Mouse (Mus musculus) brown adipose tissue, adult 24 weeks (tissue): ENCODE measurements around the gene Slc16a3. TPM values are rescaled to one million over a fixed set of nuclear protein-coding genes. Genes with fewer than 3 reads are reported as not detected.

Experiments
- H3K27ac ChIP-seq: fragments of 200-500 bp; replicated peaks from 2 replicates; pipeline ENCODE4 v1.5.1; 2012; ENCODE audit warnings: low read depth, mild to moderate bottlenecking, low read length
- H3K4me1 ChIP-seq: fragments of 200-500 bp; 2 replicates; pipeline ENCODE4 v1.6.1; 2012; ENCODE audit warnings: low read length, mixed read lengths; ENCODE audit not compliant: control insufficient read depth, insufficient read depth, insufficient read length
- H3K4me3 ChIP-seq: fragments of 200-500 bp; 2 replicates; pipeline ENCODE4 v1.5.1; 2012; ENCODE audit warnings: low read depth, mild to moderate bottlenecking, low read length, moderate library complexity; ENCODE audit not compliant: insufficient read depth
- polyA plus RNA-seq: library from polyadenylated mRNA; stranded (reverse); fragments of >200 nt; gene quantifications from 2 replicates; pipeline ENCODE4 v1.2.4, GENCODE M21; 2012; ENCODE audit not compliant: missing spikeins, insufficient read depth, insufficient read length

Slc16a3 gene
- polyA plus RNA-seq, 1 experiment, result 1.6 TPM

- Histone ChIP-seq H3K4me1 (0 out of 2 replicates have a peak, but pooled peaks cover 2% of the 10 kb centered on the region), H3K27ac (no peak overlapping the region), H3K4me3 (no peak overlapping the region)
Measured at GRCm38 (mm10) chr11:120955701-120956100, 7.4 kb downstream of the Slc16a3 start.

GRCm38 (mm10) chr11:120957052-120957451 lies 8.8 kb downstream of the Slc16a3 start:
- no peak overlapping the region for H3K27ac ChIP-seq

GRCm38 (mm10) chr11:120957731-120958257 lies 9.5 kb downstream of the Slc16a3 start:
- H3K27ac ChIP-seq, result no peak overlapping the region
- H3K4me3 ChIP-seq, result no peak overlapping the region
- H3K4me1 ChIP-seq, result no peaks in the 10 kb centered on the region

More at GRCm38 (mm10) chr11:120957052-120957451, 8.8 kb downstream of the Slc16a3 start:
- Histone ChIP-seq H3K4me1 (0 out of 2 replicates have a peak, but pooled peaks cover 2% of the 10 kb centered on the region), H3K4me3 (no peak overlapping the region)

DNA sequence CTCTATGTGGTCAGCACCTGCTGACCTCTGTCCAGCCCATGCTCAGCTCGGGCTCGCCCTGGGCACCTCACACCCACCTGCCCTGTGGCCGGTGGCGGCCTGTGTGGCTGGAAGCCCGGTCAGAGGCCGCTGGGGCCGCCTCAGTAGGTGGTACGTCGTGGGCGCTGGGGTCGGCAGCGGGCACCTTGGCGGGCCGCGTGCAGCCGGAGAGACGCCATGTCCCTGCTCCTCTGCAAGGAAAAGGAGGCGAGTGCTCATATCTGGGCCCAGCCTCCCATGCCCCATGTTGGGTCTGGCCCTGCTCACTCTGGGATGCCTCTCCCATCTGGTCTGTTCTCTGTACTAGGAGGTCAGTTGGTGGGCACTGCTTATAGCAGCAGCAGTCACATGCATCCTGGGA lies 10.8 kb downstream of the Slc16a3 start:
- Histone ChIP-seq H3K27ac (no peak overlapping the region), H3K4me3 (no peak overlapping the region), H3K4me1 (no peaks in the 10 kb centered on the region)

- Histone ChIP-seq H3K27ac (no peak overlapping the region), H3K4me3 (no peak overlapping the region), H3K4me1 (no peaks in the 10 kb centered on the region)
Measured at GRCm38 (mm10) chr11:120959564-120959963, 11.3 kb downstream of the Slc16a3 start.

DNA sequence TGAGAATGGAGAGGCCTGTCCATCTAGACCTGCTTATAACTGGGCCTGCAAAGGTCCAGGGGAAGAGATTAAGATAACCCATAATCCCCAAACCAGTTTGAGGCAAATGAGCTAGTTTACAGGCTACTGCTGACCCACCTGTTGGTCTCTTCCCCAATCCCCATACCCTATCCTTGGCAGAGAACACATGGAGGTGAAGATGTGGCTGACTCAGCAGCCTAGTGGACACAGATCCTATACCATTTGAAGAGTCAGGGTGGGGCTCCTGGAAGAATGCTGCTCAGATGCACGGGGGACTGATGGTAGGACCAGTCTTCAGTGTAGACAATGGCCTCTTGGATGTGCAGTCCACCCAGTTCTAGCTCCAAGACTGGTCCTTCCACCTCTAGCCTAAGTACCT lies 12.0 kb downstream of the Slc16a3 start:
- Histone ChIP-seq H3K4me3 (no peak overlapping the region), H3K27ac (no peak overlapping the region), H3K4me1 (no peaks in the 10 kb centered on the region)

DNA sequence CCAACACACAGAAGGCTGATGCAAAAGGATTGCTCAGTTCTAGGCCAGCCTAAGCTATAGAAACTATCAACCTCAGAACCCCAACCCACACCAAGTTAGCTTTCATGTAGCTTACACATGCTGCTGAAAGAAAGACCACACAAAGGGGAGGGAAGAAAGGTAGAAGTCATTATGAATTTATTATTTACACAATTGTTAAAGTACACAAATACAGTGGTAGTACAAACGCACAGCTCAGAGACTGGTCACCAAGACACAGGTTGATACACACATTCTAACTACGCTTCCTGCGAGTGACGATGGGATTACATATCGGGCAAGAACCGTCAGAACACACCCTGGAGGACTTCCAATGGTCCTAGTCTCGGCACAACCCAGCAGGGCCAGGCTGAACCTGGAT lies 13.3 kb downstream of the Slc16a3 start:
- H3K4me3 ChIP-seq, result no peak overlapping the region
- no peaks in the 10 kb centered on the region for H3K4me1 ChIP-seq
- no peak overlapping the region for H3K27ac ChIP-seq

GRCm38 (mm10) chr11:120962050-120962771 lies 13.9 kb downstream of the Slc16a3 start:
- Histone ChIP-seq H3K4me1 (no peaks in the 10 kb centered on the region), H3K4me3 (no peak overlapping the region), H3K27ac (no peak overlapping the region)

DNA sequence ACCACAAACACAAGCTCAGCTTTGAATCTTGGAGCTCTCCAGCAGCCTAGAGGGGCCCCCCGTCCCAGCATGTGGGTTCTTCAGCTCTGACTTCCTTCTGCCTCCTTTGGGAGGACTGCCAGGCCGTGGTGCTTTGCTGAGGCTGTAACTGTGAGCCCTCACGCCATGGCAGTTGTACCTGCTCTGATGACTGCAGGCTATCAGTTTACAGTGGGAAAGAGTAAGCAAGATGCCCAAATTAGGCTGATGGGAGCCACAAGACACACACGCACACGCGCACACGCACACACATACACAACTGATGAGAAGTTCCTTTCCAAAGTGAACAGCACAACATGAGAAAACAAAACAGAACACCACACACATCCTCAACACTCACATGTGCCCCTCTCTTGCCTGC lies 14.6 kb downstream of the Slc16a3 start:
- Histone ChIP-seq H3K4me3 (no peak overlapping the region), H3K4me1 (no peaks in the 10 kb centered on the region), H3K27ac (no peak overlapping the region)

DNA sequence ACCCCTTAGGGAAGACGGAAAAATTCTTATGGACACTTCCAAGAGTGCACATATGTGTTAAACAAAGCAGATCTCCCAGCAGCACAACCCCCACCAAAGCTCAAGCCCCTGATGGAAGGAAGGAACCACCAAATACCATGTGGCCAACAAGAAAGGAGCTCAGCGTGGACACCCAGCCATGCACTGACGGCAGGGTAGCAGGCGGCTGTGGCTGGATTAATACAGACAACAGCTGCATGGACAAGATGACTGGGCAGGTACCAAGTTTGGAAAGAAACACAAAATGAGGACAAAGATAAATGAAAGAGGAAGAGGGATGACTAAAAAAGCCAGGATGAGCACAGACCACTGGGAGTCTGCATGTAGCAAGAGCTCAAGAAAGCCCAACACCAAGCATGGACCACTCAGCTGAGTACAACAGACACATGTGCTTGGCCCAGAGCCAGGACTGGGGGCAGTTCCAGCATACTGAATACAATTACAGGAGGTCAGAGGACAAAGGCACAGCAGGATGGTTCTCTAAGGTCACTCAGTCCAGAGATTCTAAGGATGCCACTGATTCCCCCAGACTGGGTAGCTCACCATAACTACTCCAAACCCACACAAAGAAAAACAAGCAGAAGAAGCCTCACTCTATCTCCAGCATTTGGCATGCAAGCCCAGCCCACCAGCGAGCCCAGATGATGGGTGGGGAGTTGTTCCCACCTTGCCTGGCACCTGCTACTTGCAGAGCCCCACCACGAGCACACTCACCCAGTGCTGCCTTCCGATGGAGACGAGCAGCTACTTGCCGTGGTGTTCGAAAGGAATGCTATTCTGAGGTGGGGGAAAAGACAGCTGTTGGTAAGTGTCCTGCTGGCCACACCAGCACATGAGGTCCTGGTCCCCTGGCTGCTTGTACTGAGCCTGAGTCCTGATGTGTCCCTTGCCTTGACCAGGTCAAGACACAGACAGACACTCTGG lies 16.2 kb downstream of the Slc16a3 start:
- H3K27ac ChIP-seq, result no peak overlapping the region
- no peak overlapping the region for H3K4me3 ChIP-seq
- no peaks in the 10 kb centered on the region for H3K4me1 ChIP-seq

DNA sequence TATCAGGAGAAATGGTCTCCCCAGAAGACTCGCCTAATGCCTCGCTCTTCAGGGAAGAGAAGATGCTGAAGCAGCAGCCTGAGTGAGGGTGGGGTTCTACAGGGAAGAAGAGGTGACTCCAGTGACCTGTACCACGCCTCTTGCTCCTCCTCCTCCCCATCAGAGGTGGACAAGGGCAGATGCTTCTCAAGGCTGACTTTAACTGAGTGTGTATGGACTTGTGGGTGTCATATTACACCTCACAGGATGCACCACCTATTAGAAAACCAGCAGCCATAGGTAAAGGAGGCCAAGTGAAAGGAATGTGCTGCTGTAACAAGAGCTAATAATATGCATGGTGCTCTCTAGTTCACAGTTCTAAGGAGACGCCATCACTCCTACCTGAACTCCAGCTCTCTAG lies 17.3 kb downstream of the Slc16a3 start:
- Histone ChIP-seq H3K4me3 (no peak overlapping the region), H3K4me1 (no peaks in the 10 kb centered on the region), H3K27ac (no peak overlapping the region)

DNA sequence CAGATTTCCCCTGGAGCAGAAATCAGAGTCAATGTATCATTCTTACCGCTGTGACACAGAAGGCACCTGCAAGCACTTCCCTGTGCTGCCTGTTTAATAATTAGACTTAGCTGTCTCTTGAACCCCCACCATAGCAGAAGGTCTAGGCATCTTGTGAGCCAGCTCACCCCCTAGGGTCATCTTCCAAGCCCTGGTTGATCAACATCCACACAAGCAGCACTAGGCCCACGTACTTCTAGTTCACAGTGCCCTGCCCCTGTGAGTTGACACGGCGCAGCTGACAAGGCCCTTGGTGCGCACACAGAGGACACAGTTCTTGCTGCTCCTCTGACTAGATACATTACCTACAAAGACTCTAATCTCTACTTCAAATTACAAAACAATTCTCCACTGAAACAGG lies 21.5 kb downstream of the Slc16a3 start:
- no peak overlapping the region for H3K27ac ChIP-seq

DNA sequence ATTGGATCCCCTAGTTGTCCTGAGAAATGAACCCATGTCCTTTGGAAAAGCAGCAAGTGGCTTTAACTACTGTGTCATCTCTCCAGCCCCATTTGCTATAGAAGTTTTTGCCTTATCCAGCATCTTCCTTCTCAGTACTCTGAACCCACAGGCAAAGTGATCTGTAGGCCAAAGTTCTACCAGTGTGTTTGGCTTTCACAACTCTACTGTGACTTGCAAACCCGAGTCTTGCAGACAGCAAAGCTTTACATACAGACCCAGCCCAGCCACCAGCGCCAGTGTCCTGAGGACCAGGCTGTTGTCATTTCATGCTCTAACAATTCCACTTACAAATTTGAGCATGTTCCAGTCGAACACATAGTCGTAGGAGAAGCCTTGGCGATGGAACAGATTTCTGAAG lies 23.0 kb downstream of the Slc16a3 start:
- Histone ChIP-seq H3K4me1 (no peaks in the 10 kb centered on the region), H3K27ac (no peak overlapping the region), H3K4me3 (no peak overlapping the region)

More for the DNA sequence above, 21.5 kb downstream of the Slc16a3 start:
- H3K4me1 ChIP-seq, result no peaks in the 10 kb centered on the region
- no peak overlapping the region for H3K4me3 ChIP-seq

DNA sequence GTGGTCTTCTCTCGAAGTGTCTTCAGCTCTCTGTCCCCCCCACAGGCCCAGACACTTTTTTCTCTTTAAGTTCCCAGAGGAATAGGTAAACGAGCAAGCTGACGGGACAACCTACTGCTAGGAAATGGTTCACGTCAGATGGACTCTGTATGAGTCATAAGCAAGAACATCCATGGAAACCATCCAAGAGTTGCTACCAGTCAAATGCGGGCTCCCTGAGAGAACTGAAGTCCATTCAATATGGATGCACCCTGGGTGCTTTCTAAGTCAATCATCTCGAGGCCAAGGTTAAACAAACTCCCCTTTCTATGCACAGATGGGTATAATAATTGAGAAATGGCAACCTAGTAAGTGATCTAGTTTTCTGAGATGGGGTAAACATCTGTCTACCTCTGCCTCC lies 25.0 kb downstream of the Slc16a3 start:
- Histone ChIP-seq H3K27ac (no peak overlapping the region), H3K4me3 (no peak overlapping the region), H3K4me1 (no peaks in the 10 kb centered on the region; the same call in 1 of the 2 replicates)

DNA sequence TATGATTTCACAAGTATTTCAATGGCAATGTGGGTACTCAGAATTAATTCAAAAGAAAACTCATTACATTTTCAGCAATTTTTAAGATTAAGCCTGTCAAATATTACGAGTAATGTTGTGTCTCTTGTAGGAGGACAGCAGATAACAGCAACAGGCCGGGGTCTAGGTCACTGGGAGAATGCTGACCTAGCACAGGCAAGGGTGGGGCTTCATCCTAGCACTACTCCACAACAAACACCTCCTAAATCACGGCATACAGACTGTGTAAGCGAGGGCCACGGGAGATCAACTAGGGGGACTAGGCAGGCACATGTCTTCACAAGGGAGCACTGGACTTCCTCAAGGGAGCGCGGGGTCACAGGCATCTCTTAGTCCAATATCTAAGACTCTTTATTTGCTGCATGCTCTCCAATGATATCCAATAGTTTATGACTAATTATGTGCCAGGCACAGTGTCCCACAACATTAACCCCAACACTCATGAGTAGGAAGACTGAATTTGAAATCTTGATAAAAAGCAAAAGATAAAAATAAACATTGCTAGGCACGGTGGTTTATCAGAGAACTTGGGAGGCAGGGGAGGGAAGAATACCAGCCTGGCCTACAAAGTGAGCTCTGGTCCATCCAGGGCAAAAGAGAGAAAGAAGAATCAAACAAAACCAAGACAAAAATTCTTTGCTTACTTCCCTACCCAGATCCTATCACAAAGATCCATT lies 31.6 kb downstream of the Slc16a3 start:
- Histone ChIP-seq H3K4me3 (no peak overlapping the region), H3K27ac (no peak overlapping the region), H3K4me1 (peaks cover 11% of the 10 kb centered on the region)
